Mouse (Mus musculus): ENCODE measurements around the gene Il18rap.

Gene Il18rap

GRCm38 (mm10) chr1:40514851-40515585, at the start of gene Il18rap:
Gene Il18rap (plus strand): TSS chr1:40515362.
- DNase-seq (ENCODE audit: low read depth), result peak; percentile 38

GRCm38 (mm10) chr1:40465477-40466430, 49.4 kb upstream of the Il18rap start, which contains the start of gene Il18r1:
Gene Il18r1 (plus strand): TSS chr1:40465552.
- no peak for DNase-seq (ENCODE audit: low read depth)

GRCm38 (mm10) chr1:40467306-40467705, 47.9 kb upstream of the Il18rap start:
- no peak for DNase-seq (ENCODE audit: low read depth)

- no peak for DNase-seq (ENCODE audit: low read depth)
Measured at GRCm38 (mm10) chr1:40468805-40469204, 46.4 kb upstream of the Il18rap start.

GRCm38 (mm10) chr1:40469900-40470299, 45.3 kb upstream of the Il18rap start:
- DNase-seq (ENCODE audit: low read depth), result no peak

- peak; percentile 91 for DNase-seq (ENCODE audit: low read depth)
Measured at GRCm38 (mm10) chr1:40472401-40472800, 42.8 kb upstream of the Il18rap start.

GRCm38 (mm10) chr1:40473640-40474039, 41.5 kb upstream of the Il18rap start:
- no peak for DNase-seq (ENCODE audit: low read depth)

GRCm38 (mm10) chr1:40474336-40474735, 40.8 kb upstream of the Il18rap start:
- DNase-seq (ENCODE audit: low read depth), result no peak

- no peak for DNase-seq (ENCODE audit: low read depth)
Measured at GRCm38 (mm10) chr1:40475697-40476096, 39.5 kb upstream of the Il18rap start.

GRCm38 (mm10) chr1:40476756-40477155, 38.4 kb upstream of the Il18rap start:
- DNase-seq (ENCODE audit: low read depth), result no peak

- DNase-seq (ENCODE audit: low read depth), result no peak
Measured at GRCm38 (mm10) chr1:40479505-40479923, 35.6 kb upstream of the Il18rap start.

GRCm38 (mm10) chr1:40494594-40494993, 20.6 kb upstream of the Il18rap start:
- DNase-seq (ENCODE audit: low read depth), result no peak

- peak; percentile 19 for DNase-seq (ENCODE audit: low read depth)
Measured at GRCm38 (mm10) chr1:40499708-40500107, 15.5 kb upstream of the Il18rap start.

GRCm38 (mm10) chr1:40501126-40501525, 14.0 kb upstream of the Il18rap start:
- no peak for DNase-seq (ENCODE audit: low read depth)

GRCm38 (mm10) chr1:40501546-40502398, 13.4 kb upstream of the Il18rap start:
- DNase-seq (ENCODE audit: low read depth), result no peak

- DNase-seq (ENCODE audit: low read depth), result no peak
Measured at GRCm38 (mm10) chr1:40504548-40504947, 10.6 kb upstream of the Il18rap start.

- DNase-seq (ENCODE audit: low read depth), result no peak
Measured at GRCm38 (mm10) chr1:40516364-40516763, 1.2 kb downstream of the Il18rap start.

GRCm38 (mm10) chr1:40522918-40523317, 7.8 kb downstream of the Il18rap start:
- DNase-seq (ENCODE audit: low read depth), result no peak

GRCm38 (mm10) chr1:40523971-40524722, 9.0 kb downstream of the Il18rap start:
- DNase-seq (ENCODE audit: low read depth), result no peak

GRCm38 (mm10) chr1:40529287-40529686, 14.1 kb downstream of the Il18rap start:
- DNase-seq (ENCODE audit: low read depth), result no peak

GRCm38 (mm10) chr1:40537577-40537976, 22.4 kb downstream of the Il18rap start:
- peak; percentile 34 for DNase-seq (ENCODE audit: low read depth)

All from NIH3T3 (cell line).